Mouse (Mus musculus) ES-E14 (cell line): ENCODE measurements around the gene Acat2. TPM values are rescaled to one million over a fixed set of nuclear protein-coding genes. Genes with fewer than 3 reads are reported as not detected.

ENCODE experiments used
- DNase-seq: peaks from one replicate; pipeline ENCODE4 v3.0.0-alpha.2; 2013; ENCODE audit warnings: low read depth, low spot score
- H3K27ac ChIP-seq: 2 replicates; pipeline ENCODE4 v1.5.1; 2012; ENCODE audit warnings: low read depth, mild to moderate bottlenecking, low read length, moderate library complexity, mixed read lengths; ENCODE audit not compliant: poor library complexity, insufficient read depth, severe bottlenecking
- H3K36me3 ChIP-seq: 2 replicates; pipeline ENCODE4 v1.6.1; 2012; ENCODE audit warnings: mild to moderate bottlenecking, low read length, moderate library complexity, mixed read lengths; ENCODE audit not compliant: control insufficient read depth, poor library complexity, insufficient read depth, severe bottlenecking
- H3K4me1 ChIP-seq, 2 experiments: fragments of 150-350 bp in 1 of 2; sonication (generic) in 1 of 2; 2 replicates each; pipeline ENCODE4 v1.6.1; 2012; ENCODE audit warnings: low read length in 2 of 2, mild to moderate bottlenecking in 1 of 2, mixed read lengths in 1 of 2; ENCODE audit not compliant: control insufficient read depth in 2 of 2, insufficient read depth in 2 of 2, poor library complexity in 1 of 2
- H3K4me3 ChIP-seq, 2 experiments: fragments of 150-350 bp in 1 of 2; sonication (generic) in 1 of 2; 2 replicates each; pipeline ENCODE4 v1.5.1; 2012; ENCODE audit warnings: low read length in 2 of 2, low read depth in 1 of 2, mild to moderate bottlenecking in 1 of 2, mixed read lengths in 1 of 2; ENCODE audit not compliant: insufficient read depth in 1 of 2, poor library complexity in 1 of 2, severe bottlenecking in 1 of 2
- H3K9ac ChIP-seq: 2 replicates; pipeline ENCODE4 v1.6.1; 2012; ENCODE audit warnings: low read depth, mild to moderate bottlenecking, low read length, mixed read lengths; ENCODE audit not compliant: poor library complexity, insufficient read depth, severe bottlenecking
- H3K9me3 ChIP-seq: fragments of 150-350 bp; sonication (generic); 2 replicates; pipeline ENCODE4 v1.6.1; 2012; ENCODE audit warnings: low read depth, mild to moderate bottlenecking, low read length; ENCODE audit not compliant: control insufficient read depth, insufficient read depth
- CHD2 ChIP-seq: IDR thresholded peaks from 2 replicates; pipeline ENCODE4 v1.6.1; 2014; ENCODE audit warnings: mild to moderate bottlenecking, low read depth, low read length, inconsistent platforms
- HCFC1 ChIP-seq: IDR thresholded peaks from 2 replicates; pipeline ENCODE4 v1.6.1; 2012; ENCODE audit warnings: low read length, inconsistent platforms, borderline replicate concordance; ENCODE audit not compliant: insufficient read depth
- MAFK ChIP-seq: IDR thresholded peaks from 2 replicates; pipeline ENCODE4 v1.6.1; 2014; ENCODE audit warnings: mild to moderate bottlenecking, low read depth, low read length, inconsistent platforms; ENCODE audit not compliant: insufficient read depth
- ZC3H11A ChIP-seq: IDR thresholded peaks from 2 replicates; pipeline ENCODE4 v1.6.1; 2012; ENCODE audit warnings: low read depth, mild to moderate bottlenecking, inconsistent platforms, low read length, borderline replicate concordance
- ZNF384 ChIP-seq: IDR thresholded peaks from 2 replicates; pipeline ENCODE4 v1.6.1; 2012; ENCODE audit warnings: low read depth, low read length, inconsistent platforms
- in situ Hi-C, 2 experiments: fragments of 600-800 bp; cut with MboI; formaldehyde crosslinking; loops; one replicate each; pipeline ENCODE4 v1.15.1; 2025; ENCODE audit warnings: low sequenced_read_pairs in 2 of 2, inconsistent platforms in 1 of 2; ENCODE audit not compliant: unreplicated experiment in 2 of 2
- total RNA-seq: library from RNA; depleted of rRNA; stranded (reverse); fragments of 300-350 nt; gene quantifications from 2 replicates; pipeline ENCODE4 v1.2.3, GENCODE M21; 2012

Gene Acat2
- total RNA-seq, 1 experiment, result 57.3 TPM

GRCm38 (mm10) chr17:12997890-12998289 is 37.3 kb upstream of the Acat2 start:
- no peak for DNase-seq
- no peak overlapping the region for H3K9ac ChIP-seq
- H3K36me3 ChIP-seq, result no peaks in the 10 kb centered on the region
- H3K4me3 ChIP-seq, result no peak overlapping the region
- H3K9me3 ChIP-seq, result no peaks in the 10 kb centered on the region
- peaks cover 16 to 20% of the 10 kb centered on the region in 2 experiments for H3K4me1 ChIP-seq
- TF ChIP-seq HCFC1 (no peak), ZC3H11A (no peak), ZNF384 (no peak), MAFK (no peak), CHD2 (no peak)
- in situ Hi-C loops, result no loop called here
- peak overlapping the region; percentile 97 for H3K27ac ChIP-seq

GRCm38 (mm10) chr17:12996345-12996744 is 35.8 kb upstream of the Acat2 start:
- peaks cover 16 to 20% of the 10 kb centered on the region in 2 experiments for H3K4me1 ChIP-seq
- no peaks in the 10 kb centered on the region for H3K9me3 ChIP-seq
- H3K27ac ChIP-seq, result no peak overlapping the region
- H3K36me3 ChIP-seq, result no peaks in the 10 kb centered on the region
- no peak overlapping the region for H3K4me3 ChIP-seq
- TF ChIP-seq MAFK (no peak), HCFC1 (no peak), ZNF384 (no peak), ZC3H11A (no peak), CHD2 (no peak)
- in situ Hi-C loops, result no loop called here
- H3K9ac ChIP-seq, result no peak overlapping the region
- DNase-seq, result peak; percentile 22

- H3K36me3 ChIP-seq, result no peaks in the 10 kb centered on the region
- no peaks in the 10 kb centered on the region for H3K9me3 ChIP-seq
- in situ Hi-C loops, result no loop called here
- peak within 1 kb of the TSS; percentile 81 to 100 for H3K4me3 ChIP-seq
- H3K4me1 ChIP-seq, result peaks cover 8 to 15% of the 10 kb centered on the region in 2 experiments
- H3K27ac ChIP-seq, result peak within 1 kb of the TSS; percentile 98; the same call in 1 of the 2 replicates
- DNase-seq, result no peak
- TF ChIP-seq ZNF384 (no peak), MAFK (no peak), HCFC1 (no peak), CHD2 (no peak), ZC3H11A (no peak)
- peak within 1 kb of the TSS; percentile 100; the same call in 1 of the 2 replicates for H3K9ac ChIP-seq
These were observed 33.5 kb upstream of the Acat2 start, which contains the start of gene Wtap for GRCm38 (mm10) chr17:12994069-12994468. Wtap (minus strand) TSS chr17:12994169.

GRCm38 (mm10) chr17:12992470-12992991 is 32.0 kb upstream of the Acat2 start:
- in situ Hi-C loops, result no loop called here
- TF ChIP-seq HCFC1 (peak; percentile 31; the same call in 1 of the 2 replicates), CHD2 (peak; percentile 72; the same call in 1 of the 2 replicates), ZNF384 (no peak)
- peaks cover 3% of the 10 kb centered on the region; the same call in 1 of the 2 replicates for H3K36me3 ChIP-seq

More at GRCm38 (mm10) chr17:12992470-12992991, 32.0 kb upstream of the Acat2 start:
- H3K9ac ChIP-seq, result peak overlapping the region; percentile 100
- H3K27ac ChIP-seq, result peak overlapping the region; percentile 98
- peak overlapping the region; percentile 81 to 100 for H3K4me3 ChIP-seq
- H3K9me3 ChIP-seq, result no peaks in the 10 kb centered on the region
- DNase-seq, result peak; percentile 85
- H3K4me1 ChIP-seq, result peaks cover 4 to 15% of the 10 kb centered on the region in 2 experiments
